Mouse (Mus musculus) spleen, adult 2 months (tissue): Measurements from ENCODE around the gene Spata32. TPM values are rescaled to one million over a fixed set of nuclear protein-coding genes. Genes with fewer than 3 reads are reported as not detected.

Experiments
- DNase-seq, 2 experiments: peaks; one replicate each; pipeline versions ENCODE4 v3.0.0 to v3.0.0-alpha.2; 2012 to 2021; ENCODE audit warnings: low spot score in 2 of 2, low read depth in 1 of 2
- H3K27ac ChIP-seq: fragments of 200-500 bp; 2 replicates; pipeline ENCODE4 v1.5.1; 2012; ENCODE audit warnings: low read length, inconsistent platforms; ENCODE audit not compliant: insufficient read depth
- H3K27me3 ChIP-seq: fragments of 200-500 bp; 2 replicates; pipeline ENCODE4 v1.6.1; 2012; ENCODE audit warnings: mild to moderate bottlenecking, moderate library complexity, low read length, inconsistent platforms; ENCODE audit not compliant: control insufficient read depth, insufficient read depth
- H3K36me3 ChIP-seq: fragments of 200-500 bp; 2 replicates; pipeline ENCODE4 v1.6.1; 2012; ENCODE audit warnings: mild to moderate bottlenecking, low read length, inconsistent platforms; ENCODE audit not compliant: control insufficient read depth, insufficient read depth
- H3K4me1 ChIP-seq: fragments of 200-500 bp; 2 replicates; pipeline ENCODE4 v1.6.1; 2011; ENCODE audit warnings: inconsistent platforms; ENCODE audit not compliant: control insufficient read depth, insufficient read depth, insufficient read length
- H3K4me3 ChIP-seq: fragments of 200-500 bp; 2 replicates; pipeline ENCODE4 v1.5.1; 2011; ENCODE audit warnings: mild to moderate bottlenecking, inconsistent platforms; ENCODE audit not compliant: insufficient read depth, insufficient read length; ENCODE audit errors: extremely low read depth
- CTCF ChIP-seq: fragments of 200-500 bp; IDR thresholded peaks from 2 replicates; pipeline ENCODE4 v1.5.1; 2011; ENCODE audit warnings: mild to moderate bottlenecking, inconsistent platforms; ENCODE audit not compliant: insufficient read depth, insufficient read length, insufficient replicate concordance; ENCODE audit errors: extremely low read depth
- POLR2A ChIP-seq: fragments of 200-500 bp; IDR thresholded peaks from 2 replicates; pipeline ENCODE4 v1.6.1; 2011; ENCODE audit warnings: low read depth, low read length, inconsistent platforms
- WGBS: fragments of 180-500 bp; shearing (Covaris S2); methylation state at CpG from one replicate; pipeline ENCODE4 v1.1.7; 2018; 5-methylcytosine and 5-hydroxymethylcytosine counted together
- polyA plus RNA-seq: library from polyadenylated mRNA; depleted of rRNA; stranded (reverse); fragments of >200 nt; gene quantifications from 2 replicates; pipeline ENCODE4 v1.2.3, GENCODE M21; 2012

The Spata32 gene
- polyA plus RNA-seq, 1 experiment = not detected

- WGBS = 13% methylated on average over 10 of the region's 10 CpGs
- H3K36me3 ChIP-seq = no peaks in the 10 kb centered on the region
- H3K4me3 ChIP-seq = peak overlapping the region; percentile 41
- DNase-seq = no peak
- H3K27ac ChIP-seq = peak overlapping the region; percentile 92
- H3K27me3 ChIP-seq = no peaks in the 10 kb centered on the region
- peaks cover 35% of the 10 kb centered on the region; the same call in 1 of the 2 replicates for H3K4me1 ChIP-seq
- TF ChIP-seq POLR2A = no peak
- TF ChIP-seq CTCF = no peak
Measured at GRCm38 (mm10) chr11:103263551-103263950, 45.3 kb upstream of the Spata32 start.

DNA sequence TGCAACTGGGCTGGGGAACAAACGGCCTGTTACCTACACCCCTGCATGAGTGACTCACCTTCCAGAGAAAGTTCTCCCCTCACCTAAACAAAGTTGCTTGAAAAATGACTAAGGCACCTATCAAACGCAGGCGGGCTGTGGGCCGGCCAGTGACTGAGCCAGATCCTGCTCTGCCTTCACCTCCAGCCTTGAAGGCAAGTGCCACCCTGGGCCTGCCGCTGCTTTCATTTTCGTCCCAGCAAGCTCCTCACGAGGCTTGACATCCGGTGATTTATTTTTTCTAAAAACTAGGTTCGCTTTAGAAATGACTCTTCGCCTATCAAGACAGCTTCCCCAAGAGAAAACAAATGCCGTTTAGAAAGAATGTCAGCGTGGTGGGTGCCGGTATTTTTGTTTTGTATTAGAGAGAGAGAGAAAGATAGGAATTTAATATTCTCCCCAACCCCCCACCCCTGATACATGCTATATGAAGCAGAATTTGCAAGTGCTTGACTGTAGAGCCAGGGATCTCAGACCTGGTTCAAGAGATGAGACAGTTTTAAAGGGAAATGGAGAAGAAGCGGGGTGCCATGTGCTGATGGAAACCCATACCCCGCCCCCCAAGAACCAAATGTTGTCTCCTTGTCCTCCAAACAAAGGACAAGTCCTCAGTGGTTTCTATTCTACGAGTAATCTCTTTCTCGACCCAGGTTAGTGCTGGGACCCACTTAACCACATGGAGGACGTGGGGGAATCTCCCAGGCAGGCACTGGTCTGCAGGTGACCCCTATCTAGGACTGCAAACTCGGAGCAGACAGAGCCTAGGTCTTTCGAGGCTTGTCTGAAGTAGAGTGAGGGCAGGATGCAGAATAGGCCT is 44.4 kb upstream of the Spata32 start:
- Histone ChIP-seq H3K4me1 (peaks cover 39% of the 10 kb centered on the region; the same call in 1 of the 2 replicates), H3K4me3 (peak overlapping the region; percentile 48), H3K27ac (peak overlapping the region; percentile 92), H3K36me3 (no peaks in the 10 kb centered on the region), H3K27me3 (no peaks in the 10 kb centered on the region)
- no peak for TF ChIP-seq CTCF
- TF ChIP-seq POLR2A = peak; percentile 33; the same call in 1 of the 2 replicates
- WGBS = 3% methylated on average over 20 of the region's 20 CpGs
- DNase-seq = peak; percentile 70 to 74

DNA sequence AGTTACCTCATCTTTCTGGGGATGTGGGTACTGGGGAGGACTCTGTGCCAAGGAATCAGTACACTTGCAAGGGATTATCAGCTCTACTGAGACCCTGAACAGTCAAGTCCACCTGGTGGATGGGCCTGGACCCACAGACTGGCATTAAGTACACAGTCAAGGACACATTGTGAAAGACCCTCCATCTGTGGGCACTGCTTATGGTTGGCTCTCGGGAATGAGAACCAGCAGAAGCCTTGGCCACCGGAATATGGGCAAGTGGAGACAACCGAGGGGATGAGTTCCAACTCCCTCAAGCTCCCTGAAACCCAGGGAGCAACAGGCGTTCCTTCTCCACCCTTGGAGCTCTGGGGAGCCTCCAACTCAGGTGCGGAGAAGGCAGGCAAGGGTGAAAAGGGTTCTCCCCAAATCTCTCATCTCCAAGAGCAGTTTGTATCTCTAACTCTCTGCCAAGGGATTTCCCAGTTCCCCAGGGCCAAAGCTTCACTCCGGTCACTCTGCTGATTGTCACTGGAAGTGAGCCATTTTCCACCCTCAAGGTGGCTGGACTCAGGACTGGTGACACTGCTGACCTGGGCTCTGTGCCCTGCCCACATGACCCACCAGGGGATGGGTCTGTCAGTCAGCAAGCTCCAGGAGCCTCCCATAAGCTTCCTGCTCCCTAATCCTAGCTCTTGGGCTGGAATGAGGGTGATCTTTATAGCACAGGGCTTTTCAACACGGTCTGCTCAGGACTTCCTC is 43.6 kb upstream of the Spata32 start:
- Histone ChIP-seq H3K4me1 (peaks cover 46% of the 10 kb centered on the region; the same call in 1 of the 2 replicates), H3K4me3 (peak overlapping the region; percentile 28; the same call in 1 of the 2 replicates), H3K27ac (peak overlapping the region; percentile 92), H3K36me3 (no peaks in the 10 kb centered on the region), H3K27me3 (no peaks in the 10 kb centered on the region)
- WGBS = 72% methylated on average over 7 of the region's 7 CpGs
- no peak for DNase-seq
- TF ChIP-seq CTCF = no peak
- TF ChIP-seq POLR2A = no peak

DNA sequence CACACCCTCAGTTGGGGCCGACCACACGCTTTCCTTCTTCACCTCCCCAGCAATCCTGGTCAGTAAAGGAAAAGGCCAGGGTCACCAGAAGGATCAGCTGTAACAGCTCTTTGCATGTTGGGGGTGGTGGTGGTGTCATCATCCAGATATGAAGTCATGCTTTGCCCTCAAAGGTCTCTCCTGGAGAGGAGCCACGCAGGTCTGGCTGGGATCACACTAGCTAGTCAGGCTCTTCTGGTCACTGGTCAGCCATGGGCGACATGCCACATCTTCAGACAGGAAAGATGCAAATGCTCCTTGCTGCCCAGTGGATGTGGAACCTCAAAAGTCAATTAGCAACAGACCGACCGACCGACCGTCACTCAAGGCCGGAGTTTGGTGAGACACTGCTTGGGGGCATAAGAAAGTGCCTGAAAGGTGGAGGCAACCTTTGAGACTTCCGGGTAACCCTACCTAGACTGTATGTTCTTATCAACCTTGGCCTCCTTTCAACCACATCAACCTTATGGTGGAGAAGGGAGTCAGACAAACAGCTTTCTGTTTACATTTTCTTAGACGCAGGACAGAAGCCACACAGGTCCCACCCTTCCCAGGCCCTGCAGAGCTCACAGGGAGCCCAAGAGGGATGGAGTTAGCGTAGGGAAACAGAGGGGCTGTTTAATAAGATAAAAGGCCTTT is 42.4 kb upstream of the Spata32 start:
- no peak overlapping the region for H3K4me3 ChIP-seq
- 80% methylated on average over 12 of the region's 12 CpGs for WGBS
- H3K27me3 ChIP-seq = no peaks in the 10 kb centered on the region
- H3K4me1 ChIP-seq = peaks cover 52% of the 10 kb centered on the region; the same call in 1 of the 2 replicates
- TF ChIP-seq POLR2A (no peak), CTCF (no peak)
- peak overlapping the region; percentile 43 for H3K27ac ChIP-seq
- no peak for DNase-seq
- H3K36me3 ChIP-seq = no peaks in the 10 kb centered on the region

- TF ChIP-seq POLR2A (no peak), CTCF (no peak)
- H3K27ac ChIP-seq = peak overlapping the region; percentile 43; the same call in 1 of the 2 replicates
- DNase-seq = no peak
- no peak overlapping the region for H3K4me3 ChIP-seq
- no peaks in the 10 kb centered on the region for H3K36me3 ChIP-seq
- no peaks in the 10 kb centered on the region for H3K27me3 ChIP-seq
- WGBS = 85% methylated on average over 5 of the region's 5 CpGs
- H3K4me1 ChIP-seq = peaks cover 54% of the 10 kb centered on the region; the same call in 1 of the 2 replicates
Measured at GRCm38 (mm10) chr11:103260034-103260433, 41.8 kb upstream of the Spata32 start.

DNA sequence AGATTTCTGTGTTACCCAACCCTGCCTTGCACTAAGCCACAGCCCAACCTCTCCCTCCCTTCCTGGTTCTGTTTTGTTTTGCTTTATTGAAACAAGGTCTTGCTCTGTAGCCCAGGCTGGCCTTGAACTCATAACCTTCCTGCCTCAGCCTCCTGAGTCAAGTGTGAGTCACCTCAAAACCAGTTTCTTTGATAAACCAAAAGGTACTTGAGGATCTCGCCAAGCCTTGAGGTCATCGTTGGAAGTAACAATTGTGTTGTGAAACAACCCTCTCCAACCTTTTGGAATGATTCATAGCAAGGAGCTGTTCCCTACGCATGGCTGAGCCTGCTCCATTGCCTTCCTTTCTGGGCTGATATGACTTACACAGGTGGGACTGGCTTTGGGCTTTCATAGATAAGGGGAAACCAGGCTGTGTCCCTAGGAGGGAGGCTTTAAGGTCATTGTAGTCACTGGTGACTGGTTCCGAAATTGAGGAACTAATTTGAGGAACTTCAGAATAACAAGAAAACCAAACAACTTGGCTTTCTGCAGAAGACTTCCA is 39.8 kb upstream of the Spata32 start:
- TF ChIP-seq CTCF (no peak), POLR2A (no peak)
- H3K4me1 ChIP-seq = peaks cover 59% of the 10 kb centered on the region; the same call in 1 of the 2 replicates
- WGBS = 42% methylated on average over 4 of the region's 4 CpGs
- H3K4me3 ChIP-seq = no peak overlapping the region
- peak; percentile 21 to 37 for DNase-seq
- H3K27ac ChIP-seq = peak overlapping the region; percentile 70
- H3K27me3 ChIP-seq = no peaks in the 10 kb centered on the region
- no peaks in the 10 kb centered on the region for H3K36me3 ChIP-seq
